Mouse (Mus musculus): ENCODE results near the gene Olfr629. TPM values are rescaled to one million over a fixed set of nuclear protein-coding genes. Genes with fewer than 3 reads are reported as not detected.
"Not testable (repeated sequence)": the region's sequence is repeated elsewhere in the genome, so short reads cannot be mapped to it uniquely, and the experiment has no call there.

Gene Olfr629
- polyA plus RNA-seq, 1 experiment from 2014 or later: not detected

DNA sequence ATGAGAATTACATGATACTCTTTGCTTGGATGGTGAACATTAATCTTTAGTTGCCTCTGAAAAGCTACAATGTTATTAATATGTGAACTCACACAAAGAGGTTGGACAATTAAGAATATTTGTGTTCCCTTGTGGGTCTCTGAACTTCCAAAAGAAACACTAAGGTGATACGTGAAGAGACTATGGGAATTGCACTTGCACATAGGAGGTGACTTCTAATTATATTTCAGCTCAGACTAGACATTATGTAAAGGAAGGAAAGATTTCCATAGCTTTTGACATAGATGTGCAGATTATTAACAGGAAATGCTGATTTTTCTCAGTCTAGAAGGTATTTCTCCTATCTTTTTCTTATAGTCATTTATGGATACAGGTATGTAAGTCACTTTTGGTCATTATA lies 14.7 kb downstream of the Olfr629 start, which contains the start of gene Olfr628:
TSS of gene Olfr628 (plus strand) at position 301 of the 400 bp plus-strand sequence.
- Histone ChIP-seq H3K27ac (replicated peaks; ENCODE audit: low read depth, low read length) (no peak within 1 kb of the TSS), H3K4me2 (ENCODE audit: low read length) (no peak within 1 kb of the TSS), H3K36me3 (ENCODE audit: control insufficient read depth, insufficient read depth, low read length) (no peaks in the 10 kb centered on the region), H3K4me1 (ENCODE audit: control insufficient read depth, insufficient read depth, low read length) (no peaks in the 10 kb centered on the region), H3K9me3 (ENCODE audit: control insufficient read depth, low read length) (no peaks in the 10 kb centered on the region), H3K27me3 (ENCODE audit: control insufficient read depth, insufficient read depth, low read length) (no peaks in the 10 kb centered on the region), H3K4me3 (replicated peaks; ENCODE audit: low read depth, low read length) (no peak within 1 kb of the TSS), H3K9ac (replicated peaks; ENCODE audit: low read length) (no peak within 1 kb of the TSS)
- DNase-seq (no peak), ATAC-seq (ENCODE audit: low FRiP score, low TSS enrichment) (no peak)
- WGBS: 86% methylated on average over 1 of the region's 1 CpGs

DNA sequence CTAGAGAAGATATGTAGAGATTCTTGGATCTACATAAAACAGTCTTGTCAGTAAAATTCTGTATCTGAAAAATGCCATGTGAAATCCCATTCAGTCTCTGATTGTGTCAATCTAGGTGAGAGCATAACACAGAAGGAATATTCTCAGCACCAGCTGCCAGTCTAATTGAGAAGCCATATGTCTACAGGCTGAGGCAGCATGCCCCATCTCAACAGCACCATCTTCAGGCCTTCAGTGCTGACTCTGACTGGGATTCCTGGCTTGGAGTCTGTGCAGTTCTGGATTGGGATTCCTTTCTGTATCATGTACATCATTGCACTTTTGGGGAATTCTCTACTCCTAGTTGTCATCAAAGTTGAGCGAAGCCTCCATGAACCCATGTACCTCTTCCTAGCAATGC lies 28.3 kb downstream of the Olfr629 start:
- H3K4me2 ChIP-seq (ENCODE audit: low read length); H3K9ac ChIP-seq (replicated peaks; ENCODE audit: low read length); H3K27ac ChIP-seq (replicated peaks; ENCODE audit: low read depth, low read length); H3K4me1 ChIP-seq (ENCODE audit: control insufficient read depth, insufficient read depth, low read length); ATAC-seq (ENCODE audit: low FRiP score, low TSS enrichment); H3K9me3 ChIP-seq (ENCODE audit: control insufficient read depth, low read length); H3K27me3 ChIP-seq (ENCODE audit: control insufficient read depth, insufficient read depth, low read length); H3K4me3 ChIP-seq (replicated peaks; ENCODE audit: low read depth, low read length); DNase-seq; H3K36me3 ChIP-seq (ENCODE audit: control insufficient read depth, insufficient read depth, low read length): not testable (repeated sequence)
- WGBS: 96% methylated on average over 1 of the region's 1 CpGs

DNA sequence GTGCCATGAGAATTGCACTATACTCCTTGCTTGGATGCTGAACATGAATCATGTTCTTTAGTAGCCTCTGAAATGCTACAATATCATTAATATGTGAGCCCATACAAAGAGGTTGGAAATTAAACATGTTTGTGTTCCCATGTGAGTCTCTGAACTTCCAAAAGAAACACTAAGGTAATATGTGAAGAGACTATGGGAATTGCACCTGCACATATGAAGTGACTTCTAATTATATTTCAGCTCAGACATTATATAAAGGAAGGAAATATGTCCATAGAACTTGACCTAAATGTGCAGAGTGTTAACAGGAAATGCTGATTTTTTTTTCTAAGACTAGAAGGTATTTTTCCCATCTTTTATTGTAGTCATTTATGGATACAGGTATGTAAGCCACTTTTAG lies 30.4 kb downstream of the Olfr629 start, which contains the start of gene Olfr243:
TSS of gene Olfr243 (plus strand) at position 301 of the 400 bp plus-strand sequence.
- H3K4me1 ChIP-seq (ENCODE audit: control insufficient read depth, insufficient read depth, low read length): no peaks in the 10 kb centered on the region
- H3K27me3 ChIP-seq (ENCODE audit: control insufficient read depth, insufficient read depth, low read length): no peaks in the 10 kb centered on the region
- no peaks in the 10 kb centered on the region for H3K36me3 ChIP-seq (ENCODE audit: control insufficient read depth, insufficient read depth, low read length)
- DNase-seq (no peak), ATAC-seq (ENCODE audit: low FRiP score, low TSS enrichment) (no peak)
- no peak within 1 kb of the TSS for H3K4me3 ChIP-seq (replicated peaks; ENCODE audit: low read depth, low read length)
- H3K27ac ChIP-seq (replicated peaks; ENCODE audit: low read depth, low read length): no peak within 1 kb of the TSS
- H3K9me3 ChIP-seq (ENCODE audit: control insufficient read depth, low read length): no peaks in the 10 kb centered on the region
- no peak within 1 kb of the TSS for H3K9ac ChIP-seq (replicated peaks; ENCODE audit: low read length)
- H3K4me2 ChIP-seq (ENCODE audit: low read length): no peak within 1 kb of the TSS

DNA sequence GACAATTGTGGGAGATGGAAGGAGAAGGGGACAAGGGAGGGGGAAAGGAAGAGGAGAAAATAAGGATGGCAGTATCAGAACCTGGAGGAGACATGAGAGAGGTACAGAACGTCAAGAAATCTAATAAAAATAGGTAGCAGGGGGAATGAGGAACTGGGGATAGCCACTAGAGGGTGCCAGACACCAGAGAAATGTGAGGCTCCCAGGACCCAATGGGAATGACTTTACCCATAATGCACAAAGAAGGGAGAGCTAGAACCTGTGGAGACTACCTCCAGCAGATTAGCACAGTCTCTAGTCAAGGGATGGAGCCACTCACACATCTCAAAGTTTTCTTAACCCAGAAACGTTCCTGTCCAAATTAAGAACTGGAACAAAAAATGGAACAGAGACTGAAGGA lies 32.7 kb downstream of the Olfr629 start:
- Histone ChIP-seq H3K36me3 (ENCODE audit: control insufficient read depth, insufficient read depth, low read length) (no peaks in the 10 kb centered on the region), H3K9ac (replicated peaks; ENCODE audit: low read length) (no peak overlapping the region), H3K4me2 (ENCODE audit: low read length) (no peak overlapping the region), H3K4me3 (replicated peaks; ENCODE audit: low read depth, low read length) (no peak overlapping the region), H3K27ac (replicated peaks; ENCODE audit: low read depth, low read length) (no peak overlapping the region), H3K4me1 (ENCODE audit: control insufficient read depth, insufficient read depth, low read length) (no peaks in the 10 kb centered on the region), H3K27me3 (ENCODE audit: control insufficient read depth, insufficient read depth, low read length) (no peaks in the 10 kb centered on the region), H3K9me3 (ENCODE audit: control insufficient read depth, low read length) (no peaks in the 10 kb centered on the region)
- WGBS: 27% methylated on average over 2 of the region's 2 CpGs
- ATAC-seq (ENCODE audit: low FRiP score, low TSS enrichment) (no peak), DNase-seq (no peak)

DNA sequence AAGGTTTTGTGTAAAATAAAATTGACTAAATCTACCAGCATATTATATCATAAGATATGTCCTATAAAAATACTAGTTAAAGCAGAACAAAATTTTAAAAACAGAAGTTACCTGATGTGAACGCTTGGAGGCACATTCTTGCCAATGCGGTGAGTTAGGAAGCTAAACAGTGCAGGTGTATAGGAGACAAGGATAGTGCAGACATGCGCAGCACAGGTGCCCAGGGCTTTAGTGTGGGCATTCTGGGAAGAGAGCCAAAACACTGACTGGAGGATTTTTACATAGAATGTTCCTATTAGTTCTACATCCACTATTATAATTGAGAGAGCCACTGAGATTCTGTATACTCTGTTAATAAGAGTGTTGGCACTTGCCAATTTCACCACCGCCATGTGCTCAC lies 45.3 kb downstream of the Olfr629 start:
- WGBS: 92% methylated on average over 4 of the region's 4 CpGs
- no peak overlapping the region for H3K4me2 ChIP-seq (ENCODE audit: low read length)
- no peaks in the 10 kb centered on the region for H3K36me3 ChIP-seq (ENCODE audit: control insufficient read depth, insufficient read depth, low read length)
- ATAC-seq (ENCODE audit: low FRiP score, low TSS enrichment) (no peak), DNase-seq (peak; percentile 11)
- H3K27ac ChIP-seq (replicated peaks; ENCODE audit: low read depth, low read length): no peak overlapping the region
- H3K27me3 ChIP-seq (ENCODE audit: control insufficient read depth, insufficient read depth, low read length): no peaks in the 10 kb centered on the region
- H3K4me3 ChIP-seq (replicated peaks; ENCODE audit: low read depth, low read length): no peak overlapping the region
- no peaks in the 10 kb centered on the region for H3K9me3 ChIP-seq (ENCODE audit: control insufficient read depth, low read length)
- H3K4me1 ChIP-seq (ENCODE audit: control insufficient read depth, insufficient read depth, low read length): no peaks in the 10 kb centered on the region
- H3K9ac ChIP-seq (replicated peaks; ENCODE audit: low read length): no peak overlapping the region

Other genes starting within 250 kb of the Olfr629 start
- not detected in 2 replicates for gene Olfr609, start 246.9 kb downstream of the Olfr629 start, polyA plus RNA-seq (2014; fragmentation: Nextera tagmentation; extraction: Ambion mirVana)
- not detected in 2 replicates for gene Olfr610, start 232.8 kb downstream of the Olfr629 start, polyA plus RNA-seq (2014; fragmentation: Nextera tagmentation; extraction: Ambion mirVana)
- not detected in 2 replicates for gene Olfr611, start 224.1 kb downstream of the Olfr629 start, polyA plus RNA-seq (2014; fragmentation: Nextera tagmentation; extraction: Ambion mirVana)
- gene Olfr612, start 202.2 kb downstream of the Olfr629 start, polyA plus RNA-seq (2014; fragmentation: Nextera tagmentation; extraction: Ambion mirVana): not detected in 2 replicates
- gene Olfr613, start 196.9 kb downstream of the Olfr629 start, polyA plus RNA-seq (2014; fragmentation: Nextera tagmentation; extraction: Ambion mirVana): not detected in 2 replicates
- gene Olfr615, start 188.9 kb downstream of the Olfr629 start, polyA plus RNA-seq (2014; fragmentation: Nextera tagmentation; extraction: Ambion mirVana): not detected in 2 replicates
- not detected in 2 replicates for gene Olfr616, start 175.8 kb downstream of the Olfr629 start, polyA plus RNA-seq (2014; fragmentation: Nextera tagmentation; extraction: Ambion mirVana)
- not detected in 2 replicates for gene Olfr617, start 171.9 kb downstream of the Olfr629 start, polyA plus RNA-seq (2014; fragmentation: Nextera tagmentation; extraction: Ambion mirVana)
- 0.08 and 0.23 TPM in 2 replicates for gene Olfr618, start 154.8 kb downstream of the Olfr629 start, polyA plus RNA-seq (2014; fragmentation: Nextera tagmentation; extraction: Ambion mirVana)
- not detected in 2 replicates for gene Olfr619, start 144.4 kb downstream of the Olfr629 start, polyA plus RNA-seq (2014; fragmentation: Nextera tagmentation; extraction: Ambion mirVana)
- not detected in 2 replicates for gene Olfr620, start 132.4 kb downstream of the Olfr629 start, polyA plus RNA-seq (2014; fragmentation: Nextera tagmentation; extraction: Ambion mirVana)
- gene Olfr622, start 102.2 kb downstream of the Olfr629 start, polyA plus RNA-seq (2014; fragmentation: Nextera tagmentation; extraction: Ambion mirVana): not detected in 2 replicates
- not detected in 2 replicates for gene Olfr623, start 81.2 kb downstream of the Olfr629 start, polyA plus RNA-seq (2014; fragmentation: Nextera tagmentation; extraction: Ambion mirVana)
- not detected in 2 replicates for gene Olfr624, start 73.8 kb downstream of the Olfr629 start, polyA plus RNA-seq (2014; fragmentation: Nextera tagmentation; extraction: Ambion mirVana)
- gene Olfr625-ps1, start 62.2 kb downstream of the Olfr629 start, polyA plus RNA-seq (2014; fragmentation: Nextera tagmentation; extraction: Ambion mirVana): not detected in 2 replicates
- gene Olfr243, start 30.3 kb downstream of the Olfr629 start, polyA plus RNA-seq (2014; fragmentation: Nextera tagmentation; extraction: Ambion mirVana): not detected in 2 replicates
- gene Olfr628, start 14.6 kb downstream of the Olfr629 start, polyA plus RNA-seq (2014; fragmentation: Nextera tagmentation; extraction: Ambion mirVana): not detected in 2 replicates
- gene Olfr630, start 12.4 kb upstream of the Olfr629 start, polyA plus RNA-seq (2014; fragmentation: Nextera tagmentation; extraction: Ambion mirVana): not detected in 2 replicates
- gene Olfr69, start 26.7 kb upstream of the Olfr629 start, polyA plus RNA-seq (2014; fragmentation: Nextera tagmentation; extraction: Ambion mirVana): not detected in 2 replicates
- not detected in 2 replicates for gene Olfr68, start 34.8 kb upstream of the Olfr629 start, polyA plus RNA-seq (2014; fragmentation: Nextera tagmentation; extraction: Ambion mirVana)
- gene Olfr67, start 46.9 kb upstream of the Olfr629 start, polyA plus RNA-seq (2014; fragmentation: Nextera tagmentation; extraction: Ambion mirVana): not detected in 2 replicates
- 856 and 1,369 TPM in 2 replicates for gene Hbb-bt, start 69.1 kb upstream of the Olfr629 start, polyA plus RNA-seq (2014; fragmentation: Nextera tagmentation; extraction: Ambion mirVana)
- gene Hbb-bs, start 83.2 kb upstream of the Olfr629 start, polyA plus RNA-seq (2014; fragmentation: Nextera tagmentation; extraction: Ambion mirVana): 2,393 and 3,364 TPM in 2 replicates
- gene Hbb-bh2, start 95.6 kb upstream of the Olfr629 start, polyA plus RNA-seq (2014; fragmentation: Nextera tagmentation; extraction: Ambion mirVana): not detected in 2 replicates
- 0.78 and 4.0 TPM in 2 replicates for gene Hbb-bh1, start 98.2 kb upstream of the Olfr629 start, polyA plus RNA-seq (2014; fragmentation: Nextera tagmentation; extraction: Ambion mirVana)
- 175 and 602 TPM in 2 replicates for gene Hbb-y, start 108.3 kb upstream of the Olfr629 start, polyA plus RNA-seq (2014; fragmentation: Nextera tagmentation; extraction: Ambion mirVana)
- gene Olfr66, start 141.3 kb upstream of the Olfr629 start, polyA plus RNA-seq (2014; fragmentation: Nextera tagmentation; extraction: Ambion mirVana): not detected in 2 replicates
- gene Olfr64, start 149.5 kb upstream of the Olfr629 start, polyA plus RNA-seq (2014; fragmentation: Nextera tagmentation; extraction: Ambion mirVana): not detected in 2 replicates
- gene Olfr65, start 158.5 kb upstream of the Olfr629 start, polyA plus RNA-seq (2014; fragmentation: Nextera tagmentation; extraction: Ambion mirVana): not detected in 2 replicates
- gene Olfr631, start 183.9 kb upstream of the Olfr629 start, polyA plus RNA-seq (2014; fragmentation: Nextera tagmentation; extraction: Ambion mirVana): not detected in 2 replicates
- gene Olfr632, start 189.4 kb upstream of the Olfr629 start, polyA plus RNA-seq (2014; fragmentation: Nextera tagmentation; extraction: Ambion mirVana): not detected in 2 replicates
- gene Olfr633, start 199.5 kb upstream of the Olfr629 start, polyA plus RNA-seq (2014; fragmentation: Nextera tagmentation; extraction: Ambion mirVana): not detected in 2 replicates
- gene Olfr635, start 226.2 kb upstream of the Olfr629 start, polyA plus RNA-seq (2014; fragmentation: Nextera tagmentation; extraction: Ambion mirVana): not detected in 2 replicates